Mouse (Mus musculus): Measurements from ENCODE around the gene Tbxa2r.

The Tbxa2r gene

DNA sequence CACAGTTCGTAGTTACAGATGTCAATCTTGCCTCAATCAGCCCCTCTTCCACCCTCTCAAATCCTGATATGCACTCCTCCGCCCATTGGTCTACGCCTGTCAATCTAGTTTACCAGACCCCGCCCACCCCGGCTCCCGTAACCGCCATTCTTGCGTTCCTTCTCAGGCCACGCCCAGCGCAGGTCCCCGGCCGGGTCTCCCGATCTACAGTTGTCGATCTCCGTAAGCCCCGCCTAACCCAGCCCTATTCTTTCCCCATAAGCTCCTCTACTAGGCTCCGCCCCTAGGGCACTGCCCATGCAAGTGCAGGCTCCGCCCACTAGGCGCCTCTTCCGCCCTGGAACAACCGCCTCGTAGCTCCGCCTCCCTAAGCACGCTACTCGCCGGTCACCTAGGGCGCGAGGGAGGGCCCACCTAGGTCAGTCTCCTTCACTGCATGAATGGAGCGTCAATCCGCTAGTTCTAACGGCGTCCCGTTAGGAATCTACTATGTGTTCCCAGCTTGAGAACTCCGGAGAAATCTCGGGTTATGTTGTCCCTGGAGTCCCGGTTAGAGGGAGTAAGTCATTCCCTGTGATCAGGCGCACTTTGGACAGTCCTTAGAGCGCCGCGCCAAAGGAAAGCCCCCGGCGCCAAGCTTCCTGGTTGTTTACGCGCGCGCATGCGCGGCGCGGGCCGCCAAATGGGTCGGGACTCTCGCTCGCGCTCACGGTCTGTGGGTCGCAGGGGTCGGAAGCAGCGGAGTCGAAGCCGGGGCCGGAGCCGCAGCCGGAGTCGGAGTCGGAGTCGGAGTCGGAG lies 7.8 kb upstream of the Tbxa2r start, which contains the start of gene Cactin:
Gene Cactin (plus strand): TSS at position 554 of the 798 bp plus-strand sequence.
- DNase-seq (ENCODE audit: low read depth) = peak; percentile 100

DNA sequence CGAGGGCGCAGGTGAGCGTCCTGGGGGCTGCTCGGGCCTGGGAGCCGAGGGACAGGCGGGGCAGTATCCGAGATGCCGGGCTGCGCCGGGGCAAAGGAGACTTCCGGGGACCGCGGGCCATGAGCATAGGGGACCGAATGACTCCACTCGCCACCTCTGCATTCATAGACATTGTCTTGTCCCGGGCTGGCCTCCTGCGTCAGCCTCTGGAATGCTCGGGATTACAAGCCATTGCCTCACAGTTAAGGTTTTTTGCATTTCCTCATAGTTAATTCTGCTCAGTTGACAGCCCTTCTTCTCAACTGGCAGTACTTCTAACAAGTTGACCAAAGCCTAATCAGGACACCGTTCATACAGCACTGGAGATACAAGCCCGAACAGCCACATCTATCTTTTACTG lies 7.1 kb upstream of the Tbxa2r start:
- no peak for DNase-seq (ENCODE audit: low read depth)

DNA sequence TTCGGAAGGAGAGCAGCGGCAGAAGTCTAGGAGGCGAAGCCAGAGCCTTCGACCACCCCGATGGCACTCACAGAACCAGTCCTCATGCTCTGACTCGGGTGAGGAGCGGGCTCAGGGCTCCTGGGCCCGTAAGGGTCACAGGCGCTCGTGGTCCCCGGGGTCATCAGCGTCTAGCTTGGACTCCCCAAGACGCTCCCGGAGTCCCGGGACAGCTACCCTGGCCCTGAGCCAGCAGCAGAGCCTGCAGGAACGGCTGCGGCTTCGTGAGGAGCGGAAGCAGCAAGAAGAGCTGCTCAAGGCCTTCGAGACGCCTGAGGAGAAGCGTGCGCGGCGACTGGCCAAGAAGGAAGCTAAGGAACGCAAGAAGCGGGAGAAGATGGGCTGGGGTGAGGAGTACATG lies 6.1 kb upstream of the Tbxa2r start:
- DNase-seq (ENCODE audit: low read depth) = no peak

GRCm38 (mm10) chr10:81323141-81323775 lies 5.3 kb upstream of the Tbxa2r start:
- DNase-seq (ENCODE audit: low read depth) = no peak

DNA sequence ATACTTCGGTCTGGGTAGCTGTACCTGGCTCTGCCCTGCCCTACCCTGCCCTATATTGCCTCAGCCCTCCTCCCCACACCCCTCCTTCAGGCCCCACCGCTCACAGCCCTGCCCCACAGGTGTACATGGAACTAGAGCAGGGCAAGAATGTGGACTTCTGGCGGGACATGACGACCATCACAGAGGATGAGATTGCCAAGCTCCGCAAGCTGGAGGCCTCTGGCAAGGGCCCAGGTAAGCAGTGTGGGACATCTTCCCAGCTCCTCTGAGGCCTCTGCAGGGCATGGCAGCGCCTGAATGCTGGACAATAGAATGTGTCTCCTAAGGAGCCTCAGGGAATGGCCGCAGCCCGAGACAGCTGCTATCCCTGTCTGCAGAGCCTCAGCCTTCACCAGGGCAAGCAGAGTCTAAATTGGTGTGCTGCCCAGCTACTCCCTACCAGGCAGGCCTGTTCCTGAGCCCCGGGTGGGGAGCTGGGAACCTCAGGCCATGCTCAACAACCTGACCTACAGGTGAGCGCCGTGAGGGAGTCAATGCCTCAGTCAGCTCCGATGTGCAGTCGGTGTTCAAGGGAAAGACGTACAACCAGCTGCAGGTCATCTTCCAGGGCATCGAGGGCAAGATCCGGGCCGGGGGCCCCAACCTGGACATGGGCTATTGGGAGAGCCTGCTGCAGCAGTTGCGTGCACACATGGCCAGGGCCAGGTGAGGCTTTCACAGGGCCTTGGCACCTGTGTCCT lies 4.6 kb upstream of the Tbxa2r start:
- DNase-seq (ENCODE audit: low read depth) = no peak

GRCm38 (mm10) chr10:81325176-81325575 lies 3.4 kb upstream of the Tbxa2r start:
- DNase-seq (ENCODE audit: low read depth) = no peak

DNA sequence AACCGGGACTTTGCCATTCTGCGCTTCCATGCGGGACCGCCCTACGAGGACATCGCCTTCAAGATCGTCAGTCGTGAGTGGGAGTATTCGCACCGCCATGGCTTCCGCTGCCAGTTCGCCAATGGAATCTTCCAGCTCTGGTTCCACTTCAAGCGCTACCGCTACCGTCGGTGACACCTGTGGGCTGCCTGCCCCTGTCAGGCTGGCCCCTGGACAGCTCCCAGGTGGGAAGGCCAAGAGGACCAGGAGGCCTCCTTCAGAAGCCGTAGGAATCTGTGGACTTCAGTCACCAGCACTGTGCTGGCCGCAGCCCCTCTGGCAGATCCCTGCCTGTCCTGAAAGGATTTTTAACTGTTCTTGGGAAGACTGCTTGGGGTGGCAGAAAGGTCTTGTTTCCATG lies 2.8 kb upstream of the Tbxa2r start:
- DNase-seq (ENCODE audit: low read depth) = no peak

- no peak for DNase-seq (ENCODE audit: low read depth)
These were observed 1.7 kb upstream of the Tbxa2r start for GRCm38 (mm10) chr10:81326858-81327257.

DNA sequence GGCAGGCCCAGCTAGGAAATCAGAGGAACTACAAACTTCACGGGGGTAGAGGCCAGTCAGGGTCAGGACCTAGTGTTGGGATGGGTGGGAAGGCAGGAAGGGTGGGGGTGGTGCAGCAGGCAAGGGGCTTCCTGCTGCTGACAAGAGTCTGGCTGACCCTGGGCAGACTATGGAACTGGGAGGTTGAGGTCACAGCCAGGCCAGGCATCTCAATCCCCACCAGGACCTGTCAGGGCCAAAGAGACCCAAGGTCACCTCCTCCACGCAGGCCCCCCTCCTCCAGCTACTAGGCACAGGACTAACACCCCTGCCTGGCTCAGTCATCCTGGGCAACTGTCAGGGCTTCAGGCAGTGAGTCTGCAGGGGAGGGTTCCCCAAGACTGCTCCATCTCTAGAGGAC lies 572 bp upstream of the Tbxa2r start:
- no peak for DNase-seq (ENCODE audit: low read depth)

GRCm38 (mm10) chr10:81329194-81329975 lies 854 bp downstream of the Tbxa2r start:
- DNase-seq (ENCODE audit: low read depth) = no peak

- DNase-seq (ENCODE audit: low read depth) = no peak
These were observed 1.5 kb downstream of the Tbxa2r start for GRCm38 (mm10) chr10:81330007-81330406.

DNA sequence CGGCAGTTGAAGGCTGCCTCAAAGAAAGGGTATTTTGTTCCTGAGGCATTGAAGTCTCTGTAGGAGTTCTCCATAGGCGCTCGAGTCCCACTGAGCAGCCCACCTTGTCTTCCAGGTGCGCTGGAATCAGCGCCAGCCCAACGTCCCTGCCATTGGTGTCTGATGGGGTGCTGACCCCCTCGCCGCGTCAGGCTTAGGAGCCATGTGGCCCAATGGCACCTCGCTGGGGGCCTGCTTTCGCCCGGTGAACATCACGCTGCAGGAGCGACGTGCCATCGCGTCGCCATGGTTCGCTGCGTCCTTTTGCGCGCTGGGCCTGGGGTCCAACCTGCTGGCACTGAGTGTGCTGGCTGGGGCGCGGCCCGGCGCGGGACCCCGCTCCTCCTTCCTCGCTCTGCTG lies 3.7 kb downstream of the Tbxa2r start:
- DNase-seq (ENCODE audit: low read depth) = no peak

- no peak for DNase-seq (ENCODE audit: low read depth)
These were observed 5.8 kb downstream of the Tbxa2r start for GRCm38 (mm10) chr10:81334324-81334723.

DNA sequence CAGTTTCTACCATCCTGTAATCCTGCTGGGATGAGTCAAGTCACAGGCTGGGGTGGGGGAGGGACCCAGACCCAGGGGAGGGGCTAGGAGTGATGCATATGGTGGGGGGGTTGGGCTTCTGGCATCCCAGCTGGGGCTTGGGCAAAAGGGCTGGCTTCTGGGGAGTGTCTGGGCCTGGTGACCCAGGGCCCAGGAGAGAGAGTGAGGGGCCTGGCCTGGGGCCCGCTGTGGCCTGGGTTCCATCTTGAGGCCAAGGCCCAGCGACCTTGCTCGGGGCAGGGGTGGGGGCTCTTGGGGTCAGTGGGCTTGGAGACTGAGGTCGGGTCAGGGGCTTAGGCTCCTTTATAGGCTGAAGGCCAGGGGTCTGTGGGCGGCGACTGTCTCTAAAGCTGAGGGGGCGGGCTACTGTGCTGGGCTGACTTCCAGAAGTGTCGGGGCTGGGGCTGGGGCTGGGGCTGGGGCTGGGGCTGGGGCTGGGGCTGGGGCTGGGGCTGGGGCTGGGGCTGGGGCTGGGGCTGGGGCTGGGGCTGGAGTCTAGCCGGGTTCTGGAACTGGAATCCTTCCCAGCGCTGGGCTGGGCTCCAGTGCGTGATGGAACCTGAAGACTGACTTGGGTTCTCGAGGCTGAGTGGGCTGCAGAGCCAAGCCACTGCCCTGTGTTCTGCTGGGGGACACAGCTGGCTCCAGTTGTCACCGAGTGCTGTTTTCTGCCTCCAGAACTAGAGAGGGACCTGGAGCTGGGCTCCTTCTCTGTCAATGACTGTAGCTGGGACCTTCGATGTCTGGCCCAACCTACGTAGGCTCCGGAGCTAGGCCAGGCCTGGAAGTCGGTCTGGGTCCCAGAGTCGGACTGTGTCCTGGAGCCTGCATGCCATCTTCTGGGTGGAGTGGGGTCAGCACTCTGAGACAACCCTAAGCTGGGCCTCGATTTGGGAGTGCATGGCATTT lies 7.1 kb downstream of the Tbxa2r start:
- no peak for DNase-seq (ENCODE audit: low read depth)

DNA sequence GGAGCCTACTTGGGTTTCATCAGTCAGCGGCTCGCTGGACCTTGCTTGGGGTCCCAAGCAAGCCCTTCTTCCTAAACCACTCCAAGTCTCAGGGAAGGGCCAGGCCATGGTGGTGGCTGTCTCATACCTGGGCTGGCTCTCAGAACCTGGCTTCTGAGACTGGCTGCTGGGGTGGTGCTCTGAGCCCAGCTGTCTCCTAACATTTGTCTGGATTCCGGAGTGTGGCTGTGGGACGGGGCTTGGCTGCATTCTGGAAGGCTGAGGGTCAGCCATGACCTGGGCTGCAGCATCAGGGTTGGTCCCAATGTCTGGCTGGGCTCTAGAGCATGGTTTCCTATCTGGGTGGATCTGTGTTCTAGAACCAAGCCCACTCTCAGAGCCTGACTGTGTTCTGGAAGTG lies 8.0 kb downstream of the Tbxa2r start:
- DNase-seq (ENCODE audit: low read depth) = no peak

DNA sequence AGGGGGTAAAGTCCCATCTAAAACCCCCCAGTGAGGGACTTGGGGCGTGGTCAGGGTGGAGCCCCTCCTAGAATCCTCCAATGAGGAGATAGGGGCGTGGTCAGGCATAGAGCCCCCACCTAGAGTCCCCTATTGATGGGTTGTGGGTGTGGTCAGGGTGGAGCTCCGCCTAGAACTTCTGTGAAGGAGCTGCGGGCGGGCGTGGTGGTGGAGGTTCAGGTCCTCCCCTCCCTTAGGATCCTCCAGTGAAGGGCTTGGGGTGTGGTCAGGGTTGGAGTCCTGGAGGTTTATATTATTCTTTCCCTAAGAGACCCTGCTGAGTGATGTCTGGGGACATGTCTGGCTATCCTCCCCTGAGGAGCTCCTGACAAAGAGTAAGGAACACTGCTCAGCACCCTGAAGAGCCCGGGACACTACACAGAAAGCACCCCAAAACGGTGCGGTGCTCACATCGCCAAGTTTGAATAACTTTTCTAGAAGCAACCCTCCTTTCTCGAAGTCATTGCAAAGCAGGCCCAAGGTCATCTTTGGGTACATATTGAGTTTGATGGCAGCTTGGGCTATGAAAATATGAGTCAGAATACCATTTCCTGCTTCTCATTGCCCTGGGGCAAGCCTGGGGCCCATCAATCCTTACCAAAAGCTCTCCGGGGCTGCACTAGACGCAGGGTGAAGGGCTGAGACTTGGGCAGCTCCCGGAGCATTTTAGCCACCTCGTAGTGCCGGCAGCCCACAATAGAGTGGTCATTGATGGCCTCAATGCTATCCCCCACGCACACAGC lies 12.2 kb downstream of the Tbxa2r start:
- no peak for DNase-seq (ENCODE audit: low read depth)

DNA sequence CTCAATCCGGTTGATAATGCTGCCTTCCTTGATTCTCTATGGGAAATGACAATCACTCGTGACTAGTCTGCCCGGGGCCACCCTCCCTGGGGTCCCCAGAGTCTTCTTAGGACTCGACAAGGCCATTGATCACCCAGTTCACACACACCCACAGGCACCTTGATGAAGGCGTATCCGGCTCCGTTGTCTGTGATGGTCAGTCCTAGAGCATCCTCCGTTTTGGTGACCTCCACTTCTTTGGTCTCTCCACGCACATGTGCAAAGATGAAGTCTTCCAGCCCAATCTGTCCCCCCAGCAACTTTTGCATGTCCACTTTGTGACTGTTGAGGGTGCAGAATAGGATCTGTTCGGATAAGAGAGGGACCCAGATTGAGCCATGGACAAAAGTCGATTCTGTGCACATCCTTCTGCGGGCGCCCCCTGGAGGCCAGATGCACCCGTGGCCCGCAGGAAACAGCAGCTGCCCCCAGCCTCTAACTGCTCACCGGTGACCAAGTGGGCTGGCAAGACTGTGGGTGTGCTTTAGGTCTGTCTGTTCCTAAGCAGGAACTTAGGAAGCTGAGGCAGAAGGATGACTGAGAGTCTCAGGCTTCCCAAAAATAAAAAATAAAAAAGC lies 12.9 kb downstream of the Tbxa2r start:
- no peak for DNase-seq (ENCODE audit: low read depth)

GRCm38 (mm10) chr10:81342686-81343505 lies 14.4 kb downstream of the Tbxa2r start, which contains the start of gene Gipc3:
Gene Gipc3, minus strand, starts transcription at chr10:81343266.
- no peak for DNase-seq (ENCODE audit: low read depth)

Measured in c-Kit-positive CD71-negative TER-119-negative erythroid progenitor cells, embryonic 14.5 days (primary cell).